Mouse (Mus musculus): ENCODE data around the gene 1110008P14Rik. TPM values are rescaled to one million over a fixed set of nuclear protein-coding genes. Genes with fewer than 3 reads are reported as not detected.
A peak's percentile ranks its signal among the peaks of the same experiment; 100 is the strongest.

The 1110008P14Rik gene
- polyA plus RNA-seq, 1 experiment from 2014 or later = 66.9 TPM

DNA sequence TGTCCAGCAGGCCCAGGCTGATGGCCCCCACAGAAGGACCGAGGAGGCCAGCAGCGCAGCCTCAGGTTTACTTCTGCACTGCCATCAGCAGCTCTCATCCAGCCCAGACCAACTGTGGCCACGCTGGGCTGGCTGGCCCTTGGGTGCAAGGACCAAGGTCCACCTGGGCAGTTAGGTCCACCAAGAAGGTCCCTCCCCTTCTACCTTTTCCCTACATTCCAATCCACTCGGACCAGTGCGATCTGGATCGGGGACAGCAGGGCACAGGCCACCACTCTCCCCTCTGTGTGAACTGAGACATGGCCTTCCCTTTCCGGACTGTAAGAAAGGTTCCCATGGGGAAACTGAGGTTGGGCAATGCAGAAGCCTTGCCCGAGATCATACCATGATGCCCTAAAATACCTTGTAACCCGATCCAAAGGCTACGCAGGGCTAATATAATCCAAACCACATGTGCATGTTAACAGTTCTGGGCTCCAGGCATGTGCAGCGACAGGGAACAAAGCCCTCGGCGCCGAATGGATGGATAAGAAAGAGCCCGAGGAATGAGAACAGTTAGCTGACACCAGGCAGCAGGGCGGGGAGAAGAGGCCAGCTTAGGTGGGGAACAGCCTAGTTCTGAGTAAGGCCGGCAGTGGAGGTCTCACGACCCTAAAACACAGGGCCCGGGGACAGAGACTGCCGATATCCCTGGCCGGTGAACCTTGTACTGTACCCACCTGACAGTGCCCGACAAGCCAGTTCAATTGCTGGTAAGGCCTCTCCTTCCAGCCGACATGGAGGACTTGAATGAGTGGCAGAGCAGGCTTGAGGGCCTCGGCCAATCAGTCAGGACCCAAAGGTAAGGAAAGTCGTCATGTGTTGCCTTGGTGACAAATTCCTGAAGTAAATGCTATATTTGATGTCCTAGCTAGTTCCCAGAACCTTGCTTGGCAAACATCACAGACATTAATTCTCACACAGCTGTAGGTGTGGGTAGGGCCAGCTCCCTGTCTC, 27.0 kb upstream of the 1110008P14Rik start:
- no peak for DNase-seq (ENCODE audit: low spot score)

DNA sequence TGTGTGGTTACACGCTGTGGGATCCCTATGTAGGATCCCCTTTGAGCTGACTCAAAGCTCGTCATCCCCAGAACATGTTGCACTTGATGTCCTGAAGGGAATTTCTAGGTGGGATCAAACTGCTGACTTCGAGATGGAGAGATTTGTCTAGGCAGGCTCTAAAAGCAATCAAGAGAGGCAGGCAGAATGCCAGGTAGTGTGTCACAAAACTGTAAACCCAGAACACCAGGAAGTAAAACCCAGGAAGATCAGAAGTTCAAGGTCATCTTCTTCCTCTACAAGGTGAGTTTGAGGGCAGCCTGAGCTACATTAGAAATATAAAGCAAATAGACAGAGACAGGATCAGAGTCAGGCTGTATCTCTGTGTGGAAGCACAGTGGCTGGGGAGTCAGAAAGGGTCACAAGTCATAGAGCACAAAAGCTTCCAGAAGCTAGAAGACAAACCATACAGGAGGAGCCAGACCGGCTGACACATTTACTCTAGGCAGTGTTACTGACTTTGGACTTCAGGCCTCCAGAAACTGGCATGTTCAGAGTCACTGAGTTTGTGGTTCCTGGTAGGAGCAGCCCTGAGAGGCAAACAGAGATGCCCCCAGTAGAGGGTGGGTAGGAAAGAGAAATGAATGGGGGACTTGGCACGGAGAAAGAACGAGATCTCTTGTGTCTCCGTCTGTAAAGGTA, 25.5 kb upstream of the 1110008P14Rik start:
- DNase-seq (ENCODE audit: low spot score) = no peak

DNA sequence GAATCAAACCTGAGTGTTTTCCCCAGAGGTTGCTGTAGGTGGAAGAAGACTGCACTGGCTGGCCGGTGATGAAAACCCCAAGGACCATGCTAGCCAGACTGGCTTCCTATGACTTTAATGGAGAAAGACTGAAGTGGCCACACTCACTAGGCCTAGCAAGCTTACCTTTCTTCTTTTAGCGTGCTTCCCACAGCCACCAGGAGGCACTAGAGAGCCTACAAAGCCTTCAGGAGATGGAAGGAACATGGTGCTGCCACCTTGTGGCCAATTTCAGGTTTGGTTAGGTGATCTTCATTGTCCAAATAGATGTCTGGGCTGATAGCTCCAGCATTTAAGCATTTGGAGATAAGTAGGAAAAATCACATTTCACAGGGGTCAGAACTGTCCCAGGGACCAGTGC, 22.9 kb upstream of the 1110008P14Rik start:
- peak; percentile 96 for DNase-seq (ENCODE audit: low spot score)

DNA sequence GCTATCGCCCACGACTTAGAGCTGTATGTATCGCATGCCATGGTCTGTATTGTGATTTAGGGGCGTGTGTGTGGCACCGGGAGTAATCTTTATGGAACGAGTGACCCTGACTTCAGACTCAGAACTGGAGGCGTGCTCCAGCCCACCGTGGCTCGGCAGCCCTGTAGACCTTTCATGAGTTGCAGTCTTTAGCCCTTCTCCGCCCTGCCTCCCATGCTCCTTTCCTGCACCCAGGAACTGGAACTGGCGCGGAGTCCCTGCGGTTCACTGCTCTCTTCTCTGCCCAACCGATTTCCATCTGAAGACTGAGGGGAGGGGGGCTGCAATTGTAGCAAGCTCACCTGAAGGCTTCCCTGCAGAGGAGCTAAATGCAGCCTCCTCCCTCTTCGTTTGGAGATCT, 15.0 kb upstream of the 1110008P14Rik start:
- peak; percentile 17 for DNase-seq (ENCODE audit: low spot score)

- DNase-seq (ENCODE audit: low spot score) = peak; percentile 81
These were observed 14.3 kb upstream of the 1110008P14Rik start for GRCm38 (mm10) chr2:32395946-32396621.

GRCm38 (mm10) chr2:32395484-32395945, 13.8 kb upstream of the 1110008P14Rik start, which contains the start of gene Ptges2:
Gene Ptges2, plus strand, starts transcription at chr2:32395896.
- peak; percentile 89 for DNase-seq (ENCODE audit: low spot score)

DNA sequence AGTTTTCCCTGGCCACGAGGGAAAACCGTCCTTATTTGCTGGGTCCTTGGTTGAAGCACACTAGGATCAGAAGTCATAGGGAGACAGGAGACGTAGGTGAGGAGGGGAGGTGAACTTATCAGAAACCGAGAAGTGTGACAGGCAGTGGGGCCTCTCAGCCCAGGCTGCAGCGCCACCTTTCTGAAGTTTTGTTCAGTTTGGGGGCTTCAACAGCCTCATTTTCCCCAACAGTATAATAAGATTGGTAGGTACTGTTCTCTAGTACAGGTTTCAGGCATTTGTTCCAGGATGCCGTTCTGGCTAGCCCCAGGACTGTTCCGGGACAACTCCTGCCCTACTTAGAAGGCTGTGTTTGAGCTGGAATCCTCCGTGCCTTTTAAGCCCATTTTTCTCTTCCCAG, 13.2 kb upstream of the 1110008P14Rik start:
- peak; percentile 72 for DNase-seq (ENCODE audit: low spot score)

GRCm38 (mm10) chr2:32392063-32392462, 10.3 kb upstream of the 1110008P14Rik start:
- no peak for DNase-seq (ENCODE audit: low spot score)

DNA sequence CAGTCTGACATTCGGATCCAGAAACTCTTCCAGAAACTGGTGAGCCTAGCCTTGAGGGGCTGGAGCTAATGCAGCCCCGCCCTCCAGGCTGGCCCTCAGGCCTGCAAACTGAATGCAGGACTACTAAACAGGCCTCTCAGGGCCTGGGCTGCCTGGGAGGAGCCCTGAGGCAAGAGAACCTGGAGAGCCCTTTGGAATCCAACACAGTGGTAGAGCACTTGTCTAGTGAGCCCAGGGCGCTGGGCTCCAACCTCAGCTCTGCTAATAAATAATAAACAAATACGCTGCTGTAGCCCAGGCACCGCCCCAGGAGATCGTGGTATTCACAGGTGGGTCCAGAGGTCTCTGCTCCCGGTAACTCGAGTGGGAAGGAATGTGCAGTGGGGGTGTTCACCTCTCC, 9.1 kb upstream of the 1110008P14Rik start:
- no peak for DNase-seq (ENCODE audit: low spot score)

DNA sequence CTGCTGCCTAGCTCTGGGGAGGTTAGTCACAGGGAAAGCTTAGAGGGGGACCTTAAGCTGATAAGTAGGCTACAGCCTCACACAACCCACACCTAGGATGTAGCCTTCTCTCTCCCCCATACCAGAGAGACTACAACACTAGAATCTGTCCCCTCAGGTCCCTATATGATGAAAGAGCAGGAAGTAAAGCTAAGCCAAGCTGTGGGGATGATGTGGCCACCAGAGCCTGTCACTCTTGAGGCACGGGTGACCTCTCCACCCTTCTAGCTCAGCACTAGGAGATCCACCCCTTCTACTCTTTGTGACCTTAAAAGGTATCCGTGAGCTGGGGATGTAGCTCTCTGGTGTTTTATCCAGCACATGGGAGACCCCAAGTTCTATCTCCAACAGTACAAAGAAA, 7.4 kb upstream of the 1110008P14Rik start:
- no peak for DNase-seq (ENCODE audit: low spot score)

GRCm38 (mm10) chr2:32387706-32388490, 6.2 kb upstream of the 1110008P14Rik start, which contains the start of gene Lcn2:
Gene Lcn2, minus strand, starts transcription at chr2:32388252.
- no peak for DNase-seq (ENCODE audit: low spot score)

- DNase-seq (ENCODE audit: low spot score) = no peak
These were observed 951 bp upstream of the 1110008P14Rik start for GRCm38 (mm10) chr2:32382689-32383088.

DNA sequence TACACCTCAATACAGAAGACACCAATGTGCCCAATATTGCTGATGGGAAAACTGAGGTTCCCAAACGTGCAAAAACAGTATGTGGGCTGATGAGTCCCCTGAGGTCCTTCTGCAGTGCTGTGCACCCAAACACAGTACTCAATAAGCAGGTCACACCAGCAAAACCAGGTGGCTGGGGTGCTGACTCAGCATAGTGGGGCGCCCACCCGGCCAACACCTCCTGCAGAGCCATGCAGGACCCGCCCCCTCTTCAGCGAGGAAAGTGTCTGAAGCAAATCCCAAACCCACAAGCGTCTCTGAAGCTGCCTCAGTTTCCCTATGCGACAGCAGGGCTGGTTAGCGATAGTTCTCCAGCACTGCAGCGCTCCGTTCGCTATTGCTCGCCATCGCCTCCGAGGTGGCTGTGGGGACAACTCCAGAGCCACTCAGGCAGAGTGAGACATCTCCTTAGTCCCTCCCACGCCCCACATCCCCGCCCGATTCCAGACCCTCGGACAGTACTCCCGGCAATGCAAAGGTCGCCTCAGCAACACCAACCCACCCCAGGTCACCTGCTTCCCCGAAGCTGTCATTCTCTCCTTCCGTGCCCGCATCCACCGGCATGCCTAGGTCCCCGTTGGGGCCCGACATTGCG, 480 bp downstream of the 1110008P14Rik start:
- peak; percentile 66 for DNase-seq (ENCODE audit: low spot score)

DNA sequence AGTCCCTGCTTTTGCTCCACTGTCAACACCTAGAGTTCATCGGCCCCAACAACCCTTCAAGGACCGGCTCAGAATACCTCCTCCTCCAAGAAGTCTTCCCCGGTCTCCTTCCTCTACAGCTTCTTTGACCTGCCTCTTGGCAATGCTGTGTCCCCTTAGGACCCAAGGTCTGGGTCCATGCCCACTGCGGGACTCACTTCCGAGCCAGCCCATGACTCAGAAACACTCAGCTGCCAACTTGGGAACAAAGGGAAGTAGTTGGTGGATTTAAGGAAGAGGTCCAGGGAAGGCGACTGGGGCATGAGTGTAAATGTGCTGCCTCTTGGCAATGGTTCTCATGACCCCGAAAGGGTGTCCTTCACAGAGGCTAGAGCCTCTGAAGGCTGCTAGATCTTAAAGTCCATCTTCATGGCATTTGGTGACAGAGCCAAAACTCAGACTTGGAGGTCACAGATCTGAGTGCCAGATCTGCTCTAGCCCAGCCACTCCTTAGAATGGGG, 1.7 kb downstream of the 1110008P14Rik start:
- no peak for DNase-seq (ENCODE audit: low spot score)

- no peak for DNase-seq (ENCODE audit: low spot score)
These were observed 4.8 kb downstream of the 1110008P14Rik start for GRCm38 (mm10) chr2:32376963-32377362.

DNA sequence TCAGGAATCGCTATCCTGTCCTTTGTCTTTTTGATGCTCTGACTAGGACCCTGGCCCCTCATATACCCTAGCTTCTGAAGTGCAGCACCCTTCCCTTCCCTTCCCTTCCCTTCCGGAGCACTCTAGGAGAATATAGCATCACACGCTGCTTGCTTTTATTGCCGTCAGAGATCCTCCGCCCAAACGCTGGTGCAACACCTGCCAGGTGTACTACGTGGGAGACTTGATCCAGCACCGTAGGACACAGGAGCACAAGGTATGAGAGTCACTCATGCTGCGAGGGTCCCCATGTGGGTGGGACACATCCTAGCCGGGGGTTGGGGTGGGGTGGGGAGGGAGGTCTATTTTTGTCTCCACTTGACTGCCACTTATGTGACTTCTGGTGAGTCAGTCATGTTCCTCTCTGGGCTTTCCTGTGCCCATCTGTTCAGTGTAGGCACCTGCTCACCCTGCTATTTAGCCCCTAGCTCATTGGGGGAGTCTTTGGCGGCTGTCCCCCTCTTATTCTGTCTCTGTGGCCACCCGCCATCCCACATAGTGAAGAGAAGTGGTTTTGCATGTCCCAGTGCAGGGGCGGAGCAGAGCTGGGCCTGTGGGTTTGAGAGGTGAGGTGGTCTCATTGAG, 6.3 kb downstream of the 1110008P14Rik start:
- no peak for DNase-seq (ENCODE audit: low spot score)

DNA sequence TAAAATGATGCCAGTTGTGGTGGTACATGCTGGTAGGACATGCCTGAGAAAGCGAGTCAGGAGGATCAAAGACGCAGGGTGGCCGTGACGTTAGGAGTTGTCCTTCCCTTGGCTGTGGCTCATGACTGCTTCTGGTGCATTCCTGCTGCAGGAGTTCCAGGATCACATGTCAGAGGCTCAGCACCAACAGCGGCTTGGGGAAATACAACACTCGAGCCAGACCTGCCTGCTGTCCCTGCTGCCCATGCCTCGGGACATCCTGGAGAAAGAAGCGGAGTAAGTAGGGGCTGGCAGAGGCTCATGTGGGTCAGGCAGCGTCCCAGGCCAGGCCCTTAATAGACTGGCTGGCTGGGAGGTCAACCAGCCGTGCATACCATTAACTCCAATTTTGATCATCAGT, 7.5 kb downstream of the 1110008P14Rik start:
- DNase-seq (ENCODE audit: low spot score) = no peak

GRCm38 (mm10) chr2:32367315-32367714, 14.4 kb downstream of the 1110008P14Rik start:
- DNase-seq (ENCODE audit: low spot score) = no peak

GRCm38 (mm10) chr2:32364121-32364520, 17.6 kb downstream of the 1110008P14Rik start:
- DNase-seq (ENCODE audit: low spot score) = no peak

All from thymus, postnatal 0 days (tissue).